Mouse (Mus musculus) granulocyte monocyte progenitor cell, adult 5-6 weeks (primary cell): ENCODE data around the gene Elmo2. TPM values are rescaled to one million over a fixed set of nuclear protein-coding genes. Genes with fewer than 3 reads are reported as not detected.

ENCODE experiments used
- ATAC-seq: replicated peaks from 2 replicates; pipeline ENCODE4 v1.8.0; 2016; ENCODE audit warnings: mild to moderate bottlenecking, moderate TSS enrichment, inconsistent platforms; ENCODE audit not compliant: poor library complexity, severe bottlenecking
- total RNA-seq, 2 experiments: library from RNA; stranded (forward) in 1 of 2; stranded (reverse) in 1 of 2; fragments of 200-712, 200-1000 nt in 1 of 2; fragments of >200 nt in 1 of 2; fragmentation: Nextera tagmentation in 1 of 2; gene quantifications; 2 replicates each; pipeline ENCODE4 v1.2.3; 2014 to 2017

Elmo2 gene
- total RNA-seq, 2 experiments from 2014 or later: 28.5 to 53.2 TPM

DNA sequence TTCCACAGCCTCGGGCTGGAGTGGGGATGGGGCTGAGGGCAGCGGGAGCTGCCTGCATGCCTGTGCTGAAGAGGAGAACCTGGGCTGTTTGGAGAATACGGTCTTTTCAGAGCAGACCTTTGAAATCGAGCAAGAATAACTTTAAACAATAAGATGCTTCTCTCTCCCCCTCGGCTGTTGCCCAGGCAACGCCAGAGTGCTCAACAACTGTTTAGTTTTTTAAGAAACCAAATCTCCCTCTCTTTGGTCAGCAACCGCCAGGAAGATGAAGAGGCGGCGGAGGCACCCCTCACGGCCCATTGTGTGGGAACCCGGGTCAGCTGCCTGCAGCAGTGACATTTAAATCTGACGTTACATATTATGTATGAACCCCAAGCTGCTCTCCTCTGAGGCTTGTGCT is 59.5 kb downstream of the Elmo2 start:
- ATAC-seq: no peak

DNA sequence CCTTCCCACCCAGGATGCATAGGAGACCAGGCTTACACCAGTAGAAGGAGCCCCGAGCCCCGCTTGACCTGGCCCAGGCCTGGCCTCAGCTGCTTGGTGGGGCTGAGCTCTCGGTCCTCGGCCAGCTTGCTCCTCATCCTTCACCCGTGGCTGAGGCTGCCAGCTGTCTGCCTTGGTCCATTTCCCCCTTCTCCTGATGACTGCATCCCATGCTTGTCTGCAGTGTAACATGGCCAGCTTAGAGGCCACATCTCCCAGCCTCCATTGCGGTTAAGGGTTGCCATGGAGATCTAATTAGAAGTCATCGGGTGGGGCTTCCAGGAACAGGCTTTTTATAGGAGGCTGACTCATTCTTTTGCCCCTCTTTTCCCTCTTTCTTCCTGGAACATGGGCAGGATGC is 62.4 kb downstream of the Elmo2 start:
- no peak for ATAC-seq

DNA sequence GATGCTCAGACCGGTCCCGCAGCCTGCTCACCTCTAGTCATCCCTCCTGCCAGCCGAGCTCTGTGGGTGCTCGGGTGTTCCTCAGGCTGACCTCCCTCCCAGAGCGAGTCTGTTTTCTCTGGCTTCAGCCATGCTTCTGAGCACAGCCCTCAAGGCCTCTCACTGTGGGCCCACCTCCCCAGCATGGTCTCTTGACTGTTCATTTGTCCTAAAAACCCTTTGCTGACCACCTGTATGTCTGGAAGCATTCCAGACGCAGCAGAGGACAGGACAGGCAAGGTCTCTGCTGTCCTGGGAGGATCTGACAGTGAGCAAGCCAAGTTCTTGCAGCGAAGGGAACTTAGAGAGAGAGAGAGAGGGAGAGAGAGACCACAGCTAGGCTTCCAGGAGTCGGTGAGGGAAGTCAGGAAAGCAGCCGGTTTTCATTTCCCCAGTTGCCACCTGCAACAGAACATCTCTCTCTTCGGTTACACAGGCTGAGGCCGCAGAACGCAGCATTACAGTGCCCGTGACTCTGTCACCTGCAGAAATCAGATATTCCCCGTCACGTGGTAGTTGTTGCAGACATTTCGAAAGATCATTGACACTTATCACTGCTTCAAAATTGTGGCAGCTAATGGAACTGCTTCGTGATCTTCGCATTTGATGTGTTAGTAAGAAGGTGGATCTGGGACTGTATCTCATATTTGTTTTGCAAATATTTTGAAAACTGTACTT is 63.8 kb downstream of the Elmo2 start:
- no peak for ATAC-seq

DNA sequence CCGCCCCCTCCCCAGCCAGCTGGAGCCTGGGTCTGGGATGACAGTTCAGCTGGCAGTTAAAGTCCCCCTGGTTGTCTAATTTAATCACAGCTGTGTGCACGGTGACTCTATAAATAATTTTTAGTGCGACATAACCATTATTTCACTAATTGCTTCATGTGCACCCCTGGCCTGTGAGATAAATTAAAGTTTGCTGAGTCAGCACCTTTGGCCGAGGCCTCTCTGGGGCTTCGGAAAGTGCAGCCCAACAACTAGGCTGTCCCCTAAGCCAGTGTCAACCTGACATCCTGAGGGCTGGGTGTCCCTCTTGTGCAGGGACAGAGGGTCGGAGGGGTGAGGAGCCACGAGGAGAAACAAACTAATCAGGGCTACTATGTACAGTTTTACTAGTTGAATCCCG is 66.4 kb downstream of the Elmo2 start:
- no peak for ATAC-seq

DNA sequence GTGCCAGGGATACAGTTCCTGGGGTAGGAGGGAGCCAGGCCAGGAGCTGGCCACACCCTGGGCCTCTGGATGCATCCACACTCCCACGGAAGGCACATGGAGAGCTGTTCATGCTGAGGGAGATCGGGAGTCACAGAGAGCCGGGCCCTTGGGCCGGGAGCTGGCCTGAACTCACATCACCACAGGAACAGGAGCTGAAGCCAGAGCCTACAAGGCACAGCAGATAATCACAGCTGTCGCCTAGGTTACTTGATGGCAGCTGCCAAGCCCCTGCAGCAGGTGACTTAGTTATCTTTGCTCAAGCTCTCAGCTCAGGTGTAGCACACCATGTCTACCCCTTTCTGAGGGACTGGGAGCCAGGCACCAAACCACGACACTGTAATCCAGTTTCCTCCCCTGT is 68.0 kb downstream of the Elmo2 start:
- ATAC-seq: no peak

DNA sequence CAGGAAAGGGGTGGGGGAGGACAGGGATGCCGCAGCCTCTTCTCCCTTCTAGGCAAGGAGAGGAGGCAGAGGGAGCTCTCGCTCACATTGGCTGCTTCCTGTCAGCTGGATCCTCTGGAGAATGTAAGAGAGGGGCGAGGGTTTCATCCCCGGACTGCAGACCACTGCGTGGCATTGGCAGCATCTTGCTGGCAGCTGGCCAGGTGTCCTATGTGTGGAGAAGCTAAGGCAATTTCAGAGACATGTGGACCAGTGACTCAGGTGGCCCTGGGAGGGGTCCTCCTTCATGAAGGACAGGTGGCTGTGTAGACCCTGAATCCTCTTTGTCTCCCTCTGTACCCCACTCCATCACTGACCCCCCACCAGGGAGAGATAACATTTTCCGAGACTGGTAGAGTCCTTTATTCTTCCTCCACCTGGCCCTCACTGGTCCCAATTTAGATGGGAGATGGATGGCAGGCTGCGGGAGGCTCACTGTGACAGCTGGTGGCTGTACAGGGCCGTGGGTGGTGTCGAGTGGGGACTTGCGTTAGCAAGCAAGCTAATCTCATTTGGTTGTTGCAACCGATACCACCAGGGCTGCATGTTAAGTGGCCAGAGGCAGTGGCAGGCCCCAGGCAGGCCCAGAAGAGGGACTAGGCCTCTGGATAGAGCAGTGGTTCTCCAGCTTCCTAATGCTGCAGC is 69.0 kb downstream of the Elmo2 start:
- ATAC-seq: no peak

DNA sequence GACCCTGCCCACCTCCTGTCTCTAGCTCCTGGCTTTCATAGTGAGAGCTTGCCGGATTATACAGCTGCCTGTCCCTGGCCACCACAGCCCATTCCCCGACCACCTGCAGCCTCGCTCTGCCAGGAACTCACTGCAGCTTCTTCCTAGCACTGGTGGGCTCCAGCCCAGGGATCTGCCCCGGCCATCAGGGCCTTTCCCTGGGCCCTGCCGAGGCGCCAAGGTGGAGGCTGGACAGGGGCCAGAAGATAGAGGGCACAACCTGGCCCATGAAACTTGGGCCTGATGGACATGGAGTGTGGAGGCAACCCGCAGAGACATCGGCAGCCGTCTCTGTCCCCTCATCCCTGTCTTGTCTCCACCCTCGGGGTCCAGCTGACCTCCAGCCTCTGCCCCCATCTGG is 70.1 kb downstream of the Elmo2 start:
- ATAC-seq: no peak

DNA sequence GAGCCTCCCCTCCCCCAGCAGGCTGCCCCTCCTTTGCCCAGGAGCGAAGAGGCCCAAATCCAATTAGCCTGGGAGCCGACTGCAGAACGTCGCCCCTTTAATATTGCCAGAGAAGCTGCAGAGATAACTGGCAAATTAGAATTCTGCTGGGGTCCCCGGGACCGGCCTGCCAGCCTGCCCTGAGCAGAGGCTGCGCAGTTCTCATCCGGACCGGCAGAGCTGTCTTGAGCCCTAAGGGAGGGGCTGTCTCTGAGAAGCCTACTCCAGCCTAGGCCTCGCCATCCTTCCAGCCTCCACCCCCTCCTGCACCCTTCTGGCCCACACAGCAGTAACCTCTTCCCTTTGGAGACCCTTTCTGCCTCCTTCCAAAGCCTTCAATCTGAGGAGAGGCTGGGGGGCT is 72.4 kb downstream of the Elmo2 start:
- no peak for ATAC-seq

DNA sequence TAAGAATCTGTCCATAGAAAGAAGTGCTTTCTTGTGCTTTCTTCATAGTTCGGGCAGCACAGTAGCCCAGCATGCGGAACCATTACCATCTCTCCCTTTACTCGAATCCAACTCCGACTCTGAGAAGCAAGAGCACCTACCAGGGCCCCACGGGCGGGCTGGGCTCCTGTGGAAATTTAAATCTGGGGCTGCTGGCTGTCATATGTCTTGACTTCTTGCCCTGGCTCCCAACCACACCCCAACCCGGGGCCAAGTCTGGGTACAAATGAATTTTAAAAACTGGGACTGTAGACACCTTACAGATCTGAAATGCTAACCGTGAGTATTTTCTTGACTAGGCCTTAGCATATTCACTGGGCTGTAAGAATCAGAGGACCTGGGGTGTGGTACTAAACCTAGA is 73.0 kb downstream of the Elmo2 start:
- ATAC-seq: no peak

DNA sequence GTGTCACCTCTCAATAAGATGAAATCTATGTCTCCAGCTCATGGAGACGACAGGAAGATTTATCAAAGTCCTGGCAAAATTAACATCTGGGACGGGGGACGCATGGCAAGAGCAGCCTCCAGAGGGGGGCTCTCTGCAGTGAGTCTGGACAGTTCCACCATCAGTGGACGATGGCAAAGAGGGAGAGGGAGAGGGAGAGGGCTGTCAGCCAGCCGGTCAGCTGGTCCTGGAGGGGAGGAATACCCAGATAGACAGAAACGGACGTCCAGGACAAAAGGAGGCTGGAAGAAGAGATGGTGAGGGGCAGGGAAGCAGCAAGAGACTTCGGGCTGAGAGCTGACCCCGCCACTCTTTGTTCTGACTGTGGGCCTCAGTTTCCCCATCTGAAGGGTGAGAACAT is 73.5 kb downstream of the Elmo2 start:
- ATAC-seq: no peak

DNA sequence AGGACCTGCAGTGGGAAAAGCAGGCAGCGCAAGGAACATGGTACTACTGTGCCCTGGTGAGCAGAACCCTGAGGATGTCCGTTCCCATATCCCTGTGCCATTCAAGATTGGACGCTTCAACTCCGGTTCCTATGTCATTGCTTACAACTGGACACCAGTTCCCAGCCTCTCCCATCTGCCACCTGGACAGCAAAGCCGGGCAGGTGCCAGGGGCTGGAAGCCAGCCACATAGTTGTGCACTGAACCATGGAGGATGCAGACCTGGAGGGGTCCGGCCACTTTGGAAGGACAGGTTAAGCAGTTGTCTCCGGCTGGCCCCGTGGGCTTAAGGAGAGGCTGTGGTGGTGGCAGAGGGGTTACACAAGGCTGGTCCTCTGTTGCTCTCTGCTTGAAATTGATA is 73.9 kb downstream of the Elmo2 start:
- no peak for ATAC-seq

DNA sequence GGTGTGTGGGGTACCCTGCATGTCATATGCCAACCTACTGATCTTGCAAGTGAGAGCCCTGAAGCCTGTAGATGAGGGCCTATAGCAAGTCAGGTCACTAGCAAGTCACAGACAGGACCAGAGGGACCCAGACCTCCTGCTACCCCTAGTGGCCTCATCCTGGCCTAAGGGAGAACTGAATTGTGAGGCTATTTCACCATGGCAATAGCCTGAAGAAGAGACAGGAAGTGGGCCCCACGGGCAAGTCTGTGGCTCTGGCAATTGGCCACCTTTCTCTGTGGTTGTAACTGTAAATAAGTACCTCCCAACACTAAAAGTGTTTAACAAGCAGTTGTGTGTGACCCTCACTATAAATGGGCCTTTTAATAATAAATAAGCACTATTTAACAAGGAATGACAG is 75.4 kb downstream of the Elmo2 start:
- ATAC-seq: peak; percentile 95

DNA sequence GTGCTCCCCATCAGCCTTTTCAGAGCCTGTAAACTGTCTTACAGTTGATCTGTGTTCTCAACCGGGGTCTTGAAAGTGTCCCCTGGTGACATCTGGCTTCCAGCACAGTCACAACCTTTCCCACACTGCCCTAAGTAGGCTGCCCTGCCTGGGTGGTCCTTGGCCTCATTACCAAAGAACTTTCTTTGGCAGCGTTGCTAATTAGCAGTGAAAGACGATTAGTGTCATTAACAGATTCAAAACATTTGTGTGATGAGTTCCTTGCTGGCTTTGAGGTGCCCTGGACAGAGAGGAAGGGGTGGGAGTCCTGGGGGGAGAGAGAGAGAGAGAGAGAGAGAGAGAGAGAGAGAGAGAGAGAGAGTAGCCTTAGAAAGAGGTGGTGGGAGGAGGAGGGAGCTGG is 77.3 kb downstream of the Elmo2 start:
- ATAC-seq: no peak

DNA sequence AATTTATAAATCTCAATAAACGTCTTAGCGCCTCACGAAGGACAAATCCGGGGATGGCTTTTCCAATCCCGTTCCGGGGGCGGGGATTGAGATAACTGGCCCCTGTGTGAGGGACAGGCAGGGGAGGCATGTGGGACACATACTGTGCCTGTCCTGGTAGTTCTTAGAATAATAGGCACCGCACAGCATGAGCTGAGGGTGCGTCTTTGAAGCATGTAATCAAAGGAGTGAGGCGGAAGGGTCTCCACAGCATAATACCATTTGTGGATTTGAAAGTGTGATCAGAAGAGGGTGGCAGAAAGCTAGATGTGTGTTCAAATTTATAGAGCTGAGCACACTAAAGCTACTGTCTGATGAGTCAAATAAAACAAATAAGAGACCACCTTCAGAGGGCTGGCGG is 79.9 kb downstream of the Elmo2 start:
- no peak for ATAC-seq

DNA sequence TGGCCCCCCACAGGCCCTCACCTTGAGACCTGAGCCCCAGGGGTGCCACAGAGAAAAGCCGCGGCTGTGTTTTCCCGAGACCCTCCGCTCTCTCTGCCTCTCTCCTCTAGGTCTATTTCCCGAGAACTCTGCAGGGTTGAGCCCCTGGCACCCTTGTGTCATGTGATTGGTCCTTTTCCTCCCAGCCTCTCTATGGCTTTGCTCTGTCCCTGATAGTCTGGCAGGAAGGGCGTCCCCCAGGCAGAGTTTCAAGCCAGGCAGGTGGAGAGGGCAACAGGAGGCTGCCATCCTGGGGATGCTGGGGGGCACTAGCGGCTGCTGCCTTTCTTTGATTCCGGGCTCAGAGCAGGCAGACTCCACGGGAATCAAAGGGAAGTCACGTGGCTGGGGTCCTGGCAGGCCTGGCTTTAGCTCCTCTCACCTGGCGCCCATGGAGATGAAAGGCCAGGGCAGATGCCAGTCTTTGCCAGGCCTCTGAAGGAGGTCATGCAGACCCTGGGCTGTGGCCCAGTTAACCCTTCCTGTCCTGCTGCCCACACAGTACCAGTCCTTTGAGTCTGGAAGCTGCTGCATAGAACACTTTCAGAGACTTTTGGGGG is 83.1 kb downstream of the Elmo2 start:
- ATAC-seq: no peak

DNA sequence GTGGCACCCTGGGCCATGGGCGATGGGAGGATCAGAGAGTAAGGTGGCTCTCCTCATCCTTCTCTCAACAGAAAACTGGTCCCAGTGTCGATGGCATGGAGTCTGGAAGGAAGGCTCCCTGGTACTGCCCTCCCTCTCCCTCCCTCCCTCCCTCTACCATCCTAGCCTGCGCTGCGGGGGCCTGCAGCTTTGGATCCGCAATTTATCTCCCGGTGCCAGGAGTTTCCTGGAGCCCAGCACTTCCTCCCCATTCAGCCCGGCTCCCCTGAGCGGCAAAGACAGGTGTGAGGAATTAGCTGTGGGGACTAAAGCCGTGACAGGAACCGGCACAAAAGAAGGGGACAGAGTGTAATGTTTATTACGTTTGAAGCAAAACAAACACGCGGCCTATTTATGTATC is 83.7 kb downstream of the Elmo2 start:
- no peak for ATAC-seq

DNA sequence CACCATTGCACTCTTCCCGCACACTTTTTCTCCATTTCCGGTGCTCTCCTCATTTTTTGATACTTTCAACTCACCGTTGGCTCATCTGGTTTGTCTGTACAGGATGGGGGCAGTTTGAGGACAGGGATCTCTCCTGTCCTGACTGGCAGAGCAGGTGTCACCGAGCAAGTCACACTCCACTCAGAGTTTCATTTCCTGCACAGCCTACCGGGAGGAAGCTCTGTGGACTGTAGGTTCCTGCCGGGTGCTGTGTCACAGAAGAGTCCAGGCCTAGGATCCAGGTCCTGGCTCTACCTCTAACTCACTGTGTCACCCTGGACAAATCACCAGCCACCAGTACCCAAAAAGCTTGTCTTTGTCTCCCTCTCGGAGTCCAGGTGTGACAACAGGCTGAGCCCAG is 84.5 kb downstream of the Elmo2 start:
- peak; percentile 64 for ATAC-seq

DNA sequence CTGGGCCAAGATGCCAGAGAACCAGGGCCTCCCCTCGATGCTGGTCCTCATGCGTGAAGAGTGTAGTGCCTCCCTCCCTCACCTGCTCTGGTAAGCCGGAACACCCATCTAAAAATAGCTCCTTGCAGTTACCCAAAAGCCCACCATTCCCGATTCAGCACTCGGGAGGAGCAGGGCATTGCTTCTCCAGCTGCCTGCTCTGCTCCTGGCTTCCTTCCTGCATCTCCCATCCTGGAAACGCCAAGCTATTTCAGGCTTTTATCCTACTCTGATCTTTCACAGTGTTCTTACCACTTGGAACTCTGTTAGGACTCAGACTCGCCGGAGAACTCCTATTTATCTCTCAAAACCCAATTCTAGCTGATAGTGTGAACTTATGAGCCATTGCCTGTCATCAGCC is 85.9 kb downstream of the Elmo2 start:
- no peak for ATAC-seq

DNA sequence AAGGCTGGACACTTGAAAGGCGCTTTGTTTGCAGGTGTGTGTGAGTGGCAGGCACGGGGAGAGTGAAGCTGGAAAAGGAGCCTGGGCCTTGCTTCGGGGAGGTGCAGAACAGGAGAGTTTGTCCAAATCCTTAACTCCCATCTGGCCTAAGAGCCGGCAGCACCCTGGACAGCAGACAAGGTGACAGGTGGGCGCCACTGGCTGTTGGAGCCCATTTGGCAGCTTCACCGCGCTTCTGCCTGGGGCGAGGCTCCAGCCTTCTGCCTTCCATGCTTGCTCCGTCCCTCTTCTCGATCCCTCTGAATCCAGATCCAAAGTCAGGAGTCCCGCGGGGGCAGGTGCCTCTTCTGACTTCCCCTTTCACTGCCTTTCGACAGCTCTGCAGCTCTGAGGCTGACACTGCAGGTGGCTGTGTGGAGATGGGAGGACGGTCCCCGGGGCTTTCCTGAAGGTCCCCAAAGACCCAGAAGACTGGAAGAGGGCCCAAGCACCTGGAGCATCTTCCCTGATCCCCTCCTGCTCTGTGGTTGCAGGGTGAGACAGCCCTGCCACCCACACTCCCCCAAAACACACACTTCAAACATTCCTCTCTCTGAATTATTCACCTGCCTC is 86.6 kb downstream of the Elmo2 start:
- ATAC-seq: no peak

DNA sequence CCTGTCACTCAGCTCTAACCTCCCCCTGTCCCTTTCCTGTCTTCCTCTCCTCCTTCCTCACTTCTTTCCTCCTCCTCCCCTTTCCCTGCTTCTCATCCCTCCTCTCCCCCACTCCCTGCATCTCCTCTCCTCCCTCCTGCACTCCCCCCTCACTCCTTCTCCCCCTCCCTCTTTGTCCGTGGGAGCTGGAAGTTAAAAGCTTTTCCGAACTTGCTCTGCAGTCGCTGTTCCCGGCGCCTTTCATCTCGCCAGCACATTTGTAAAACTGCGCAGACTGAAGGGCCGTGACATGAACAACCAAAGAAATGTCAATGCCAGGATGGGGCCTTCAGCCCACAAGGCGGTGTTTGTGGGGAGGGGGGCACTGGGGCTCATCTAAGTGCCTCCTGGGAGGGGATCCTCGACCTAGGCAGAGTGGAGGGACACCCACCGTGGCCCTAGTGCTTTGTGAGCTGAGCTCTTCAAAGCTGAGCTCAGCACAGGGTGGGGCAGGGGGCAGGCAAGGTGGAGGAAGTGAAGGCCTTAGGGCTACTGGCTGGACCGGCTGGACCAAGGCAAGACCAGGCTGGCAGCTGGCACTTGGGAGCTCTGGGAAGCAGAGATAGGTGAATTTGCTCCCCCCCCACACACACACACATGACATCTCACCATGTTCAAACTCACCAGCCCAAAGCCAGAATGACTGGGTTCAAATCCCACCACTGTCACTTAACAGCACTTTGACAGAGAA is 87.7 kb downstream of the Elmo2 start:
- no peak for ATAC-seq
